Mouse (Mus musculus): Measurements from ENCODE around the gene Dnaja3.

GRCm38 (mm10) chr16:4730776-4731358 lies 91.1 kb downstream of the Dnaja3 start:
- TF ChIP-seq CTCF (IDR thresholded peaks at IDR 0.05; ENCODE audit: low read depth, low read length) (no peak), POLR2A (IDR thresholded peaks at IDR 0.05; ENCODE audit: borderline replicate concordance, low read depth, low read length) (no peak)
